ENCODE assay signal across 8 mouse cellular contexts in the genomic region with DNA sequence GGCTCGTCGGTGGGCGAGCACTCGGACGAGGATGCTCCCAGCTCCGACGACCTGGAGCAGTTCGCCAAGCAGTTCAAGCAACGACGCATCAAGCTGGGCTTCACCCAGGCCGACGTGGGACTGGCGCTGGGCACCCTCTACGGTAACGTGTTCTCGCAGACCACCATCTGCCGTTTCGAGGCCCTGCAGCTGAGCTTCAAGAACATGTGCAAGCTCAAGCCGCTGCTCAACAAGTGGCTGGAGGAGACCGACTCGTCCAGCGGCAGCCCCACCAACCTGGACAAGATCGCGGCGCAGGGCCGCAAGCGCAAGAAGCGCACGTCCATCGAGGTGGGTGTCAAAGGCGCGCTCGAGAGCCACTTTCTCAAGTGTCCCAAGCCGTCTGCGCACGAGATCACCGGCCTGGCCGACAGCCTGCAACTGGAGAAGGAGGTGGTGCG. TPM values are rescaled to one million over a fixed set of nuclear protein-coding genes. Genes with fewer than 3 reads are reported as not detected.
DNase-seq lines count a peak whose midpoint lies in the region; ATAC-seq and TF ChIP-seq lines count a peak whose summit lies in the region.

No protein-coding gene starts in this region.

- H3K4me1 ChIP-seq in kidney, adult 2 months (ENCODE audit: control insufficient read depth, insufficient read depth, low read length), result peaks cover 3% of the 10 kb centered on the region; the same call in 1 of the 2 replicates
- H3K4me1 ChIP-seq in cortical plate, adult 2 months (ENCODE audit: control insufficient read depth, insufficient read depth, low read length), result no peaks in the 10 kb centered on the region
- peaks cover 12% of the 10 kb centered on the region; the same call in 1 of the 2 replicates for H3K4me1 ChIP-seq in hindbrain, embryonic 11.5 days (replicated peaks; ENCODE audit: control insufficient read depth, insufficient read depth, low read length)
- peaks cover 94% of the 10 kb centered on the region for H3K4me1 ChIP-seq in midbrain, embryonic 10.5 days
- H3K4me1 ChIP-seq in thymus, adult 2 months (replicated peaks; ENCODE audit: control insufficient read depth, insufficient read depth, low read length), result peaks cover 12% of the 10 kb centered on the region

- WGBS in kidney, adult 2 months, result 3% methylated on average over 39 of the region's 39 CpGs
- 1% methylated on average over 39 of the region's 39 CpGs for WGBS in hindbrain, embryonic 11.5 days
- under 1% methylated on average over 39 of the region's 39 CpGs for WGBS in midbrain, embryonic 10.5 days
- 7% methylated on average over 39 of the region's 39 CpGs for WGBS in thymus, adult 2 months

- H3K36me3 ChIP-seq in kidney, adult 2 months (ENCODE audit: control insufficient read depth, insufficient read depth, low read length), result no peaks in the 10 kb centered on the region
- H3K36me3 ChIP-seq in hindbrain, embryonic 11.5 days (ENCODE audit: control insufficient read depth, insufficient read depth, low read length), result no peaks in the 10 kb centered on the region
- H3K36me3 ChIP-seq in midbrain, embryonic 10.5 days, result peaks cover 11% of the 10 kb centered on the region
- no peaks in the 10 kb centered on the region for H3K36me3 ChIP-seq in thymus, adult 2 months (ENCODE audit: control insufficient read depth, insufficient read depth, low read length)

- no peak for TF ChIP-seq CTCF in kidney, adult 2 months (conservative IDR thresholded peaks at IDR 0.05; ENCODE audit: insufficient read depth, insufficient read length, low read depth, low read length)
- TF ChIP-seq CTCF in cortical plate, adult 2 months (IDR thresholded peaks at IDR 0.05; ENCODE audit: extremely low read depth, insufficient read depth, low read length), result no peak
- no peak for TF ChIP-seq CTCF in thymus, adult 2 months (IDR thresholded peaks at IDR 0.05; ENCODE audit: borderline replicate concordance, control insufficient read depth, extremely low read depth, insufficient read depth, low read length, poor library complexity)

- H3K9me3 ChIP-seq in hindbrain, embryonic 11.5 days (ENCODE audit: control insufficient read depth, low read length), result no peaks in the 10 kb centered on the region
- H3K9me3 ChIP-seq in midbrain, embryonic 10.5 days (replicated peaks), result no peaks in the 10 kb centered on the region

- H3K27ac ChIP-seq in kidney, adult 2 months (ENCODE audit: insufficient read depth, low read depth, low read length), result no peak overlapping the region
- H3K27ac ChIP-seq in cortical plate, adult 2 months (ENCODE audit: insufficient read depth, low read length), result no peak overlapping the region
- H3K27ac ChIP-seq in hindbrain, embryonic 11.5 days (ENCODE audit: low read depth, low read length), result peak overlapping the region; percentile 17; the same call in 1 of the 2 replicates
- peak overlapping the region; percentile 90 for H3K27ac ChIP-seq in midbrain, embryonic 10.5 days (replicated peaks)
- no peak overlapping the region for H3K27ac ChIP-seq in thymus, adult 2 months (ENCODE audit: control insufficient read depth, insufficient read depth, low read length)

- ATAC-seq in hindbrain, embryonic 11.5 days (ENCODE audit: low FRiP score), result no peak

- peak overlapping the region; percentile 64 for H3K9ac ChIP-seq in hindbrain, embryonic 11.5 days (ENCODE audit: low read depth, low read length)

- TF ChIP-seq POLR2A in kidney, adult 2 months (IDR thresholded peaks at IDR 0.05; ENCODE audit: low read depth, low read length), result no peak
- TF ChIP-seq POLR2A in cortical plate, adult 2 months (IDR thresholded peaks at IDR 0.05; ENCODE audit: extremely low read depth, insufficient read depth, low read length), result no peak
- TF ChIP-seq POLR2A in thymus, adult 2 months (IDR thresholded peaks at IDR 0.05; ENCODE audit: control insufficient read depth, extremely low read depth, insufficient read depth, low read length, poor library complexity), result no peak

- peaks cover 19% of the 10 kb centered on the region for H3K27me3 ChIP-seq in kidney, adult 2 months (replicated peaks; ENCODE audit: control insufficient read depth, insufficient read depth, low read length)
- peaks cover 64% of the 10 kb centered on the region for H3K27me3 ChIP-seq in hindbrain, embryonic 11.5 days (ENCODE audit: control insufficient read depth, insufficient read depth, low read length)
- peaks cover 96% of the 10 kb centered on the region for H3K27me3 ChIP-seq in midbrain, embryonic 10.5 days (ENCODE audit: low read depth, poor library complexity, severe bottlenecking)
- peaks cover 39% of the 10 kb centered on the region for H3K27me3 ChIP-seq in thymus, adult 2 months (ENCODE audit: control insufficient read depth, insufficient read depth, low read length)

- peak overlapping the region; percentile 87 for H3K4me2 ChIP-seq in hindbrain, embryonic 11.5 days (replicated peaks; ENCODE audit: low read depth, low read length)

- peak overlapping the region; percentile 6; the same call in 1 of the 2 replicates for H3K4me3 ChIP-seq in kidney, adult 2 months (ENCODE audit: insufficient read depth, low read depth, low read length)
- H3K4me3 ChIP-seq in cortical plate, adult 2 months (ENCODE audit: insufficient read depth, low read length), result peak overlapping the region; percentile 42
- H3K4me3 ChIP-seq in hindbrain, embryonic 11.5 days (ENCODE audit: low read depth, low read length), result peak overlapping the region; percentile 57
- peak overlapping the region; percentile 74 for H3K4me3 ChIP-seq in midbrain, embryonic 10.5 days
- no peak overlapping the region for H3K4me3 ChIP-seq in thymus, adult 2 months (ENCODE audit: control insufficient read depth, insufficient read depth, low read length)

- no peak for DNase-seq in kidney, adult 2 months
- no peak for DNase-seq in kidney, adult 11 months
- DNase-seq in hindbrain, embryonic 11.5 days (ENCODE audit: low spot score), result peak; percentile 76
- peak; percentile 75 for DNase-seq in midbrain, embryonic 10.5 days (ENCODE audit: low spot score)
- no peak for DNase-seq in yolk sac, embryonic 10.5 days (ENCODE audit: low spot score)
- DNase-seq in thymus, adult 2 months, result no peak
- DNase-seq in Muller cell, postnatal 12 days (ENCODE audit: inconsistent ontology term), result no peak

RNA-seq across cellular contexts. Expression of a gene that starts 1.8 kb away (rescaled TPM):
- 0.02 and 0.04 TPM in 2 replicates for polyA plus RNA-seq in kidney, adult 2 months (2012; rRNA removed)
- polyA plus RNA-seq in cortical plate, adult 2 months (2012; rRNA removed), result 13.8 and 15.8 TPM in 2 replicates
- 17.4 and 18.8 TPM in 2 replicates for polyA plus RNA-seq in hindbrain, embryonic 11.5 days (2014; fragmentation: Nextera tagmentation; extraction: Ambion mirVana)
- 13.8 and 18.2 TPM in 2 replicates for polyA plus RNA-seq in midbrain, embryonic 10.5 days (2016; fragmentation: Nextera tagmentation; extraction: Ambion mirVana)
- polyA plus RNA-seq in thymus, adult 2 months (2012; rRNA removed), result 0.38 and 0.46 TPM in 2 replicates

RNA-seq across cellular contexts. Expression of a gene that starts 35.0 kb away (rescaled TPM):
- 6.4 and 7.9 TPM in 2 replicates for polyA plus RNA-seq in kidney, adult 2 months (2012; rRNA removed)
- polyA plus RNA-seq in cortical plate, adult 2 months (2012; rRNA removed), result 18.6 and 19.3 TPM in 2 replicates
- polyA plus RNA-seq in hindbrain, embryonic 11.5 days (2014; fragmentation: Nextera tagmentation; extraction: Ambion mirVana), result 65.8 and 67.5 TPM in 2 replicates
- 63.6 and 68.0 TPM in 2 replicates for polyA plus RNA-seq in midbrain, embryonic 10.5 days (2016; fragmentation: Nextera tagmentation; extraction: Ambion mirVana)
- 6.0 and 6.3 TPM in 2 replicates for polyA plus RNA-seq in thymus, adult 2 months (2012; rRNA removed)

RNA-seq across cellular contexts. Expression of a gene that starts 42.1 kb away (rescaled TPM):
- polyA plus RNA-seq in kidney, adult 2 months (2012; rRNA removed), result 8.5 and 10.8 TPM in 2 replicates
- polyA plus RNA-seq in cortical plate, adult 2 months (2012; rRNA removed), result 1.8 and 2.4 TPM in 2 replicates
- polyA plus RNA-seq in hindbrain, embryonic 11.5 days (2014; fragmentation: Nextera tagmentation; extraction: Ambion mirVana), result 3.2 and 4.7 TPM in 2 replicates
- 4.6 and 5.8 TPM in 2 replicates for polyA plus RNA-seq in midbrain, embryonic 10.5 days (2016; fragmentation: Nextera tagmentation; extraction: Ambion mirVana)
- 36.1 and 59.4 TPM in 2 replicates for polyA plus RNA-seq in thymus, adult 2 months (2012; rRNA removed)

RNA-seq across cellular contexts. Expression of a gene that starts 47.8 kb away (rescaled TPM):
- not detected in 2 replicates for polyA plus RNA-seq in kidney, adult 2 months (2012; rRNA removed)
- 0.25 and 0.44 TPM in 2 replicates for polyA plus RNA-seq in cortical plate, adult 2 months (2012; rRNA removed)
- polyA plus RNA-seq in hindbrain, embryonic 11.5 days (2014; fragmentation: Nextera tagmentation; extraction: Ambion mirVana), result 0.40 and 0.53 TPM in 2 replicates
- polyA plus RNA-seq in midbrain, embryonic 10.5 days (2016; fragmentation: Nextera tagmentation; extraction: Ambion mirVana), result 0.73 and 1.9 TPM in 2 replicates
- polyA plus RNA-seq in thymus, adult 2 months (2012; rRNA removed), result not detected in 2 replicates

RNA-seq across cellular contexts. Expression of a gene that starts 56.1 kb away (rescaled TPM):
- 11.1 and 14.5 TPM in 2 replicates for polyA plus RNA-seq in kidney, adult 2 months (2012; rRNA removed)
- 33.9 and 35.4 TPM in 2 replicates for polyA plus RNA-seq in cortical plate, adult 2 months (2012; rRNA removed)
- polyA plus RNA-seq in hindbrain, embryonic 11.5 days (2014; fragmentation: Nextera tagmentation; extraction: Ambion mirVana), result 197 and 210 TPM in 2 replicates
- polyA plus RNA-seq in midbrain, embryonic 10.5 days (2016; fragmentation: Nextera tagmentation; extraction: Ambion mirVana), result 247 and 256 TPM in 2 replicates
- 23.2 and 25.3 TPM in 2 replicates for polyA plus RNA-seq in thymus, adult 2 months (2012; rRNA removed)

Comparison
In these comparisons a context has a peak if more than half of its experiments do, and no peak if none do; other contexts are left out.
1. DNase-seq: peak in hindbrain, embryonic 11.5 days (single experiment) and midbrain, embryonic 10.5 days (single experiment); none in kidney, adult 2 months (single experiment), kidney, adult 11 months (single experiment), yolk sac, embryonic 10.5 days (single experiment), thymus, adult 2 months (single experiment) and Muller cell, postnatal 12 days (single experiment).
2. H3K27ac ChIP-seq: peak in hindbrain, embryonic 11.5 days (single experiment) and midbrain, embryonic 10.5 days (single experiment); none in kidney, adult 2 months (single experiment), cortical plate, adult 2 months (single experiment) and thymus, adult 2 months (single experiment).
3. RNA of a gene that starts 1.8 kb away (polyA plus RNA-seq): 17.4 to 18.8 TPM in hindbrain, embryonic 11.5 days, 13.8 to 15.8 TPM in cortical plate, adult 2 months and 13.8 to 18.2 TPM in midbrain, embryonic 10.5 days; 0.38 to 0.46 TPM in thymus, adult 2 months and 0.02 to 0.04 TPM in kidney, adult 2 months; every median in the first group is over 10 times any median in the second.